Mouse (Mus musculus): ENCODE data around the gene Spint1.

GRCm38 (mm10) chr2:119245246-119245645, 8.1 kb downstream of the Spint1 start:
- TF ChIP-seq CTCF (IDR thresholded peaks at IDR 0.05; ENCODE audit: low read depth, low read length) = no peak
- no peak for TF ChIP-seq POLR2A (IDR thresholded peaks at IDR 0.05; ENCODE audit: insufficient read depth, low read length)
